Mouse (Mus musculus) heart, embryonic 16.5 days (tissue): ENCODE measurements around the gene Plekha1. TPM values are rescaled to one million over a fixed set of nuclear protein-coding genes. Genes with fewer than 3 reads are reported as not detected.

Experiments
- ATAC-seq: fragments of 200-750 bp; cut with Nextera tagmentation; replicated peaks from 2 replicates; pipeline ENCODE4 v1.8.0; 2017; ENCODE audit warnings: moderate number of reproducible peaks; ENCODE audit not compliant: insufficient read depth, low FRiP score; ENCODE audit errors: extremely low read depth
- H3K27ac ChIP-seq: fragments of 300-500 bp; sonication (generic); 2 replicates; pipeline ENCODE4 v1.5.1; 2014; ENCODE audit warnings: mild to moderate bottlenecking, low read length, control low read depth, moderate library complexity
- H3K27me3 ChIP-seq: fragments of 300-500 bp; sonication (generic); 2 replicates; pipeline ENCODE4 v1.6.1; 2014; ENCODE audit warnings: low read length, mixed read lengths; ENCODE audit not compliant: control insufficient read depth, insufficient read depth
- H3K36me3 ChIP-seq: fragments of 300-500 bp; sonication (generic); 2 replicates; pipeline ENCODE4 v1.6.1; 2014; ENCODE audit not compliant: control insufficient read depth, insufficient read depth
- H3K4me1 ChIP-seq: fragments of 300-500 bp; sonication (generic); 2 replicates; pipeline ENCODE4 v1.6.1; 2014; ENCODE audit warnings: low read length, mixed read lengths; ENCODE audit not compliant: control insufficient read depth, insufficient read depth
- H3K4me2 ChIP-seq: fragments of 300-500 bp; sonication (generic); 2 replicates; pipeline ENCODE4 v1.6.1; 2014; ENCODE audit warnings: low read depth, mild to moderate bottlenecking, control low read depth, low read length
- H3K4me3 ChIP-seq: fragments of 300-500 bp; sonication (generic); 2 replicates; pipeline ENCODE4 v1.5.1; 2014; ENCODE audit warnings: mild to moderate bottlenecking, control low read depth, low read length
- H3K9ac ChIP-seq: fragments of 300-500 bp; sonication (generic); 2 replicates; pipeline ENCODE4 v1.6.1; 2014; ENCODE audit warnings: low read length, control low read depth
- H3K9me3 ChIP-seq: fragments of 300-500 bp; sonication (generic); replicated peaks from 2 replicates; pipeline ENCODE4 v1.6.1; 2016; ENCODE audit warnings: low read length; ENCODE audit not compliant: control insufficient read depth
- WGBS: fragments of 180-500 bp; shearing (Covaris S2); extraction: QIAGEN DNeasy Blood & Tissue Kit; methylation state at CpG from one replicate; pipeline ENCODE4 v1.1.7; 2014; 5-methylcytosine and 5-hydroxymethylcytosine counted together
- polyA plus RNA-seq: library from polyadenylated mRNA; unstranded; fragments of >200 nt; fragmentation: Nextera tagmentation; extraction: Ambion mirVana; gene quantifications from 2 replicates; pipeline ENCODE4 v1.2.1, GENCODE M21; 2015

Gene Plekha1
- polyA plus RNA-seq, 1 experiment from 2014 or later = 55.2 TPM

DNA sequence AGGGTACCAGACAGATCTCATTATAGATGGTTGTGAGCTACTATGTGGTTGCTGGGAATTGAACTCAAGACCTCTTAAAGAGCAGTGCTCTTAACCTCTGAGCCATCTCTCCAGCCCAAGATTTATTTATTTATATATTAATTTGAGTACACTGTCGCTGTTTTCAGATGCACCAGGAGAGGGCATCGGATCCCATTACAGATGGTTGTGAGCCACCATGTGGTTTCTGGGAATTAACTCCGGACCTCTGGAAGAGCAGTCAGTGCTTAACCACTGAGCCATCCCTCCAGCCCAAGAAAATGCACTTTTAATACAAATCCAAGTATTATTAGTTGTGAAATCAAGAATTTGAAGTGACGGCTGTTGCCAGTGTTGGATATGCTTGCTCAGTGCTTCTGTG lies 32.8 kb downstream of the Plekha1 start:
- Histone ChIP-seq H3K4me1 (no peaks in the 10 kb centered on the region), H3K27ac (no peak overlapping the region), H3K9me3 (no peaks in the 10 kb centered on the region), H3K4me2 (no peak overlapping the region), H3K36me3 (peaks cover 30% of the 10 kb centered on the region), H3K4me3 (no peak overlapping the region), H3K27me3 (no peaks in the 10 kb centered on the region), H3K9ac (no peak overlapping the region)
- 85% methylated on average over 4 of the region's 4 CpGs for WGBS
- ATAC-seq = no peak

DNA sequence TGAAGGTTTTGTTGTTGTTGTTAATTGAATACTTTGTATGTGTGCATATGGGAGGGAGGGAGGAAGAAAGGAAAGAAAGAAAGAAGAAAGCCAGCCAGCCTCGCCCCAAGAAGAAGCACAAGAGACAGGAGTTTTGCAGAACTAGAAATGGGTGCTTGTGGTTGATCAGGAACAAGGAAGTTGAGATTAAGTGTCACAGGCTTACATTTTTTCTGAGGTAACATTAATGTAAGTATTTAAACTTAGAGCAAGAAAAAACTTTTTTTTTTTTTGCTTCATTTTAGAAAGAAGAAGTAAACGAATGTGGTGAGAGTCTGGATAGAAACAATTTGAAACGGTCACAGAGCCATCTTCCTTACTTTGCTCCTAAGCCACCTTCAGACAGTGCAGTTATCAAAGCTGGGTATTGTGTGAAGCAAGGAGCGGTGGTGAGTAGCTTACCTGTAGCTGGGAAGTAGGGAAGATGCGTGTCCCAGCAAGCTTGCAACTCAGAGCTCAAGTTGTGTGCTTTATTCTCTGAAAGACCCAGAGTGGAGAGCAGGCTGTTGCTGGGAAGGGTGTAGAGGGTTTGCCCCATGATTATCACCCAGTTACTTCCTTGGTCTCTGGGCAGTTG lies 34.8 kb downstream of the Plekha1 start:
- Histone ChIP-seq H3K9ac (no peak overlapping the region), H3K9me3 (no peaks in the 10 kb centered on the region), H3K27me3 (no peaks in the 10 kb centered on the region), H3K4me1 (no peaks in the 10 kb centered on the region), H3K36me3 (peaks cover 39% of the 10 kb centered on the region), H3K4me3 (no peak overlapping the region), H3K27ac (no peak overlapping the region), H3K4me2 (no peak overlapping the region)
- WGBS = 87% methylated on average over 5 of the region's 5 CpGs
- no peak for ATAC-seq

DNA sequence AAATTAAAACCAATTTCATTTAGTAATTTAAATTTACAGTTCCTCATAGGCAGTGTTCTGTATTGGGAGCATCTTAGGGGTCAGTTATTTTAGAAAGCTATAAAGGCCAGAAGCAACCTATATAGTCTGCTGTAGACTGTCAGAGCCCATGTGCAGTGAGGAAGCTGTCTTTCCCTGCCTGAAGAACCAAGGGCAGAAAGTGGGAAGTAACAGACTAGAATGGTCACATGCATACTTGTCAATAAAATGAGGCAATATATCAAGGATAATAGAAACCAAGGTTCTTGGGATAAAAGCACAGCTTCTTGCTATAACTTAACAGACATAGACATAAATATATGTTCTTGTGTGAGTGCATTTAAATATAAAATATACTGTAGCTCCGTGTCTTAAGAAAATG lies 37.4 kb downstream of the Plekha1 start:
- Histone ChIP-seq H3K9ac (no peak overlapping the region), H3K9me3 (no peaks in the 10 kb centered on the region), H3K27ac (no peak overlapping the region), H3K27me3 (no peaks in the 10 kb centered on the region), H3K4me3 (no peak overlapping the region), H3K36me3 (peaks cover 29% of the 10 kb centered on the region), H3K4me2 (no peak overlapping the region), H3K4me1 (no peaks in the 10 kb centered on the region)
- ATAC-seq = no peak
- WGBS = 87% methylated on average over 1 of the region's 1 CpGs

DNA sequence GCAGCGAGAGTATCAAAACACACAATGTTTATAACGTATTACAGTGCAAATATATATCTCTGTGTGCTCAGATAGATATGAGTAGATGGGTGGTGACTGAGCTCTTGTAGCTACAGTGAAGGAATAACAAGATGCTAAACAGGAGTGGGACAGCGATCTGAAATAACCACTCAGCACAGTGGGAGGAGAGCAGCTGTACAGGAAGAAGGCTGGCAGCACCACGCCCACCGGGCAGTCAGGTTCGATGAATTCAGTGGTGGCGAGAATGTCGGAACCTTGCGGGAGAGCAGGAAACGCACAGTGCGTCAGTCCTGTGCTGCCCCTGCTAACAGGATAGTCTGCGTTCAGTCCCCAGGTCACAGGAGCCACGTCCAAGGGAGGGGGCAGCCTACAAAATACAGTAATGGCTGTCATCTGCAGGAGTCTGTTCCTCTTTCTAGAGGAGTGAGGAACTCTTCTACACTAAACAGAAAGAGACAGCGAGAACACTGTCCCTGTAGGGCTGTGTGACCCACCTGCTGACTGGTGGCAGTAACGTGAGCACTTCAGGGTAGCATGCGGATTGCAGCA lies 38.0 kb downstream of the Plekha1 start:
- H3K36me3 ChIP-seq = peaks cover 30% of the 10 kb centered on the region
- H3K27ac ChIP-seq = no peak overlapping the region
- H3K4me3 ChIP-seq = no peak overlapping the region
- ATAC-seq = no peak
- 81% methylated on average over 16 of the region's 16 CpGs for WGBS
- no peak overlapping the region for H3K4me2 ChIP-seq
- no peaks in the 10 kb centered on the region for H3K27me3 ChIP-seq
- H3K9me3 ChIP-seq = no peaks in the 10 kb centered on the region
- no peaks in the 10 kb centered on the region for H3K4me1 ChIP-seq
- H3K9ac ChIP-seq = no peak overlapping the region

- no peak overlapping the region for H3K4me2 ChIP-seq
- H3K9me3 ChIP-seq = no peaks in the 10 kb centered on the region
- no peak for ATAC-seq
- H3K4me1 ChIP-seq = no peaks in the 10 kb centered on the region
- H3K27ac ChIP-seq = no peak overlapping the region
- H3K36me3 ChIP-seq = peaks cover 32% of the 10 kb centered on the region
- H3K4me3 ChIP-seq = no peak overlapping the region
- H3K9ac ChIP-seq = no peak overlapping the region
- WGBS = 86% methylated on average over 13 of the region's 13 CpGs
- no peaks in the 10 kb centered on the region for H3K27me3 ChIP-seq
Observed at GRCm38 (mm10) chr7:130904571-130905365, 39.2 kb downstream of the Plekha1 start.

DNA sequence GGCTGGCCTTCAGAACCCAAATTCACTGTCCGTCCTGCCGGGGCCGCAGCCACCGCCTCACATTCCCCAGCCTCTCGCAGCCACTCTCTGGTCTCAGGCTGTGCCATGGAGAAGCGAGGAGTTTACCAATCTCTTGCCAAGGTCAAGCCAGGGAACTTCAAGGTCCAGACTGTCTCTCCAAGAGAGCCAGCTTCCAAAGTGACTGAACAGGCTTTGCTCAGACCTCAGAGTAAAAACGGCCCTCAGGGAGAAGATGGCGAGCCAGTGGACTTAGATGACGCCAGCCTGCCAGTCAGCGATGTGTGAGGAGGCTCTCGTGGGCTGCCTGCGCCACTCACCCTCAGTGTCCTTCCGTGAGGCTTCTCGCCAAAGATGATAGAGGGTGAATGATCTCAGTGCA lies 45.3 kb downstream of the Plekha1 start:
- no peak overlapping the region for H3K4me2 ChIP-seq

GRCm38 (mm10) chr7:130914693-130915363 lies 49.3 kb downstream of the Plekha1 start:
- ATAC-seq = no peak
- Histone ChIP-seq H3K27ac (no peak overlapping the region), H3K4me3 (no peak overlapping the region), H3K9ac (no peak overlapping the region), H3K36me3 (peaks cover 16% of the 10 kb centered on the region), H3K4me1 (no peaks in the 10 kb centered on the region), H3K27me3 (no peaks in the 10 kb centered on the region), H3K4me2 (no peak overlapping the region), H3K9me3 (no peaks in the 10 kb centered on the region)
- 44% methylated on average over 5 of the region's 5 CpGs for WGBS

More for the DNA sequence above, 45.3 kb downstream of the Plekha1 start:
- no peaks in the 10 kb centered on the region for H3K4me1 ChIP-seq
- H3K36me3 ChIP-seq = peaks cover 27% of the 10 kb centered on the region
- H3K4me3 ChIP-seq = no peak overlapping the region
- H3K9ac ChIP-seq = no peak overlapping the region
- WGBS = 83% methylated on average over 14 of the region's 14 CpGs
- H3K9me3 ChIP-seq = no peaks in the 10 kb centered on the region
- no peak for ATAC-seq
- H3K27ac ChIP-seq = no peak overlapping the region
- no peaks in the 10 kb centered on the region for H3K27me3 ChIP-seq

- no peak overlapping the region for H3K9ac ChIP-seq
- H3K4me3 ChIP-seq = no peak overlapping the region
- ATAC-seq = no peak
- 63% methylated on average over 2 of the region's 2 CpGs for WGBS
- H3K36me3 ChIP-seq = peaks cover 3% of the 10 kb centered on the region
- H3K27me3 ChIP-seq = no peaks in the 10 kb centered on the region
- no peak overlapping the region for H3K27ac ChIP-seq
- no peaks in the 10 kb centered on the region for H3K4me1 ChIP-seq
- no peak overlapping the region for H3K4me2 ChIP-seq
- no peaks in the 10 kb centered on the region for H3K9me3 ChIP-seq
Observed at GRCm38 (mm10) chr7:130918260-130918659, 52.7 kb downstream of the Plekha1 start.
